Mouse (Mus musculus) intestine, embryonic 16.5 days (tissue): Measurements from ENCODE around the gene Rasd2. TPM values are rescaled to one million over a fixed set of nuclear protein-coding genes. Genes with fewer than 3 reads are reported as not detected.

Source experiments
- ATAC-seq: fragments of 200-750 bp; cut with Nextera tagmentation; 2 replicates; pipeline ENCODE4 v1.8.0; 2017; ENCODE audit warnings: moderate TSS enrichment, moderate library complexity
- H3K27ac ChIP-seq: fragments of 300-500 bp; sonication (generic); 2 replicates; pipeline ENCODE4 v1.5.1; 2014; ENCODE audit warnings: mild to moderate bottlenecking, low read length
- H3K27me3 ChIP-seq: fragments of 300-500 bp; sonication (generic); replicated peaks from 2 replicates; pipeline ENCODE4 v1.6.1; 2014; ENCODE audit warnings: low read length, control low read depth, mixed read lengths; ENCODE audit not compliant: control insufficient read depth, insufficient read depth
- H3K36me3 ChIP-seq: fragments of 300-500 bp; sonication (generic); 2 replicates; pipeline ENCODE4 v1.6.1; 2014; ENCODE audit warnings: low read length, control low read depth; ENCODE audit not compliant: control insufficient read depth, insufficient read depth
- H3K4me1 ChIP-seq: fragments of 300-500 bp; sonication (generic); 2 replicates; pipeline ENCODE4 v1.6.1; 2014; ENCODE audit warnings: low read length, control low read depth, mixed read lengths; ENCODE audit not compliant: control insufficient read depth, insufficient read depth
- H3K4me2 ChIP-seq: fragments of 300-500 bp; sonication (generic); 2 replicates; pipeline ENCODE4 v1.6.1; 2014; ENCODE audit warnings: low read depth, low read length, control low read depth
- H3K4me3 ChIP-seq: fragments of 300-500 bp; sonication (generic); 2 replicates; pipeline ENCODE4 v1.5.1; 2014; ENCODE audit warnings: mild to moderate bottlenecking, low read length
- H3K9ac ChIP-seq: fragments of 300-500 bp; sonication (generic); 2 replicates; pipeline ENCODE4 v1.6.1; 2014; ENCODE audit warnings: low read depth, low read length
- H3K9me3 ChIP-seq: fragments of 300-500 bp; sonication (generic); 2 replicates; pipeline ENCODE4 v1.6.1; 2016; ENCODE audit warnings: low read length, control low read depth; ENCODE audit not compliant: control insufficient read depth
- WGBS: fragments of 180-500 bp; shearing (Covaris S2); extraction: QIAGEN DNeasy Blood & Tissue Kit; methylation state at CpG from one replicate; pipeline ENCODE4 v1.1.7; 2014; 5-methylcytosine and 5-hydroxymethylcytosine counted together
- polyA plus RNA-seq: library from polyadenylated mRNA; unstranded; fragments of >200 nt; fragmentation: Nextera tagmentation; extraction: Ambion mirVana; gene quantifications from 2 replicates; pipeline ENCODE4 v1.2.1, GENCODE M21; 2015

Rasd2 gene
- polyA plus RNA-seq, 1 experiment from 2014 or later = 1.8 TPM

- ATAC-seq = peak; percentile 41
- Histone ChIP-seq H3K4me2 (no peak overlapping the region), H3K36me3 (no peaks in the 10 kb centered on the region), H3K4me1 (peaks cover 15% of the 10 kb centered on the region), H3K27me3 (peaks cover 33% of the 10 kb centered on the region), H3K27ac (no peak overlapping the region), H3K9ac (no peak overlapping the region), H3K4me3 (no peak overlapping the region), H3K9me3 (no peaks in the 10 kb centered on the region)
- 6% methylated on average over 5 of the region's 5 CpGs for WGBS
Observed at GRCm38 (mm10) chr8:75215931-75216330, 2.2 kb downstream of the Rasd2 start.

GRCm38 (mm10) chr8:75216886-75217285, 3.1 kb downstream of the Rasd2 start:
- Histone ChIP-seq H3K4me3 (no peak overlapping the region), H3K27me3 (peaks cover 29% of the 10 kb centered on the region), H3K4me1 (peaks cover 15% of the 10 kb centered on the region), H3K4me2 (no peak overlapping the region), H3K9ac (no peak overlapping the region), H3K9me3 (no peaks in the 10 kb centered on the region), H3K27ac (no peak overlapping the region), H3K36me3 (no peaks in the 10 kb centered on the region)
- no peak for ATAC-seq
- 84% methylated on average over 8 of the region's 8 CpGs for WGBS

DNA sequence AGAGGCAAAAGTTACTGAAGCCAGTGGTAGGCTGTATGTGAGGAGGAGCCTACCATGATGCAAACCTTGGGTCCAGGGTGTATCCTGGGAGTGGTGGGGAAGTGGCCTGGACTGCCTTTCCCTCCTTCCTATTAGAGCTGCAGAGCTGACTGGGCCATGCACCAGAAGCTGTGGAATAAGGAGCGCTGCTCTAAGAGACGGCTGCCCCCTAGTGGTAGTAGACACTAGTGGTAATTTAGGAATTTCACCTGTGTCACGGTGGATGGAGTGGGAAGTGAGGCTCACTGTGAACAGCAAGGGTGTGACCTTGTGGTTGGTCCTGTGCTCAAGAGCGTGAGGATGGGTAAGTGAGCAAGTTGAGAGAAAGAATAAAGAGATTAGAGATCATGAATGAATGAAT, 4.2 kb downstream of the Rasd2 start:
- Histone ChIP-seq H3K9me3 (no peaks in the 10 kb centered on the region), H3K9ac (no peak overlapping the region), H3K4me2 (no peak overlapping the region), H3K27me3 (peaks cover 23% of the 10 kb centered on the region), H3K27ac (no peak overlapping the region), H3K36me3 (no peaks in the 10 kb centered on the region), H3K4me1 (peaks cover 13% of the 10 kb centered on the region), H3K4me3 (no peak overlapping the region)
- 6% methylated on average over 4 of the region's 4 CpGs for WGBS
- peak; percentile 16 for ATAC-seq

GRCm38 (mm10) chr8:75219877-75220738, 6.4 kb downstream of the Rasd2 start:
- Histone ChIP-seq H3K36me3 (no peaks in the 10 kb centered on the region), H3K27ac (no peak overlapping the region), H3K4me2 (no peak overlapping the region), H3K9me3 (no peaks in the 10 kb centered on the region), H3K4me3 (no peak overlapping the region), H3K4me1 (peaks cover 3% of the 10 kb centered on the region; the same call in 1 of the 2 replicates), H3K9ac (no peak overlapping the region), H3K27me3 (peaks cover 5% of the 10 kb centered on the region; the same call in 1 of the 2 replicates)
- WGBS = 57% methylated on average over 5 of the region's 5 CpGs
- no peak for ATAC-seq

- no peak overlapping the region for H3K4me3 ChIP-seq
- H3K9ac ChIP-seq = no peak overlapping the region
- ATAC-seq = no peak
- no peak overlapping the region for H3K27ac ChIP-seq
- no peaks in the 10 kb centered on the region for H3K36me3 ChIP-seq
- H3K27me3 ChIP-seq = no peaks in the 10 kb centered on the region
- H3K4me1 ChIP-seq = peaks cover 3% of the 10 kb centered on the region; the same call in 1 of the 2 replicates
- H3K4me2 ChIP-seq = no peak overlapping the region
- no peaks in the 10 kb centered on the region for H3K9me3 ChIP-seq
- WGBS = 58% methylated on average over 5 of the region's 5 CpGs
Observed at GRCm38 (mm10) chr8:75222665-75223064, 8.9 kb downstream of the Rasd2 start.

DNA sequence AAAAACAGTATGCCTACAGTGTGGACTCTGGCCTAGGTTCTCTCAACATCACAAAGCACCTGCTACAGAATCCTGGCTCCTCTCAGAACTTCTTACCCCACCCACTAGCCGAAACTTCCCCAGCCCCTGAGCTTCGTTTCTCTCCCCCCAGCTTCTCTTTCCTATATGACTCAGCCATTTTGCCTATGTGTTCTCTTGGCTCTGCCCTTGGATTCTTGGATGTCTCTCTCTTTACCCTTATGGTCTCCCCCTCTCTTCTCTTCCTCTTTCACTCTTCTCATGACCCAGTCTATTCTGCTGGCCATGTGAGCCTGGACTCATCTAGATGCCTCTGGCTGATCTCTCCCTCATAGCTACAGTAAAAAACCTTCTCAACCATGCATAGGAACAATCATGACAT, 13.0 kb downstream of the Rasd2 start:
- no peaks in the 10 kb centered on the region for H3K36me3 ChIP-seq
- 69% methylated on average over 2 of the region's 2 CpGs for WGBS
- H3K4me3 ChIP-seq = no peak overlapping the region
- H3K9ac ChIP-seq = no peak overlapping the region
- H3K4me2 ChIP-seq = no peak overlapping the region
- no peak for ATAC-seq
- H3K4me1 ChIP-seq = peaks cover 3% of the 10 kb centered on the region; the same call in 1 of the 2 replicates
- H3K9me3 ChIP-seq = no peaks in the 10 kb centered on the region
- H3K27ac ChIP-seq = no peak overlapping the region
- no peaks in the 10 kb centered on the region for H3K27me3 ChIP-seq

- Histone ChIP-seq H3K4me1 (no peaks in the 10 kb centered on the region), H3K36me3 (no peaks in the 10 kb centered on the region), H3K27me3 (no peaks in the 10 kb centered on the region), H3K27ac (no peak overlapping the region), H3K4me2 (no peak overlapping the region), H3K4me3 (no peak overlapping the region), H3K9me3 (no peaks in the 10 kb centered on the region), H3K9ac (no peak overlapping the region)
- ATAC-seq = no peak
- 59% methylated on average over 4 of the region's 4 CpGs for WGBS
Observed at GRCm38 (mm10) chr8:75233915-75234554, 20.3 kb downstream of the Rasd2 start.

DNA sequence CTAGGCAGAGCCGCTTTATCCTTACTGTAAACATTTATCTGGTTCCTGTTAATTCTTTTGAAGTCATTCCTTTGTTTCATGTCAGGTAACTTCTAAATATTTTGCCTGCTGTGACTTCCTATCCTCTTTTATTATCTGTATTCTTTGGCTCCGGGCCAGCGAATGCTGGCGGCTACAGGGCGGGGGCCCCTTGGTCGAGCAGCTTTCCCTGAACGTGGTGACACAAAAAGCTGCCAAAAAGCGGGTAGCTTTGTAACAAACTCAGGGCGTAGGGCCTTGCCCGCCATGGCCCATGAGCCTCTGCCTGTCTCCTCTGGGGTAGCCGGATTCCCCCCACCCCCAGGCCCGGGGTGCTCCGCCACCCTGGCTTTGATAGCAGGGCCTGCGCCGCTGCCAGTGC, 33.6 kb downstream of the Rasd2 start:
- H3K27me3 ChIP-seq = no peaks in the 10 kb centered on the region
- no peaks in the 10 kb centered on the region for H3K4me1 ChIP-seq
- H3K4me3 ChIP-seq = no peak overlapping the region
- H3K9ac ChIP-seq = no peak overlapping the region
- no peaks in the 10 kb centered on the region for H3K36me3 ChIP-seq
- H3K27ac ChIP-seq = no peak overlapping the region
- ATAC-seq = no peak
- 89% methylated on average over 15 of the region's 15 CpGs for WGBS
- peaks cover 6% of the 10 kb centered on the region for H3K9me3 ChIP-seq
- no peak overlapping the region for H3K4me2 ChIP-seq

GRCm38 (mm10) chr8:75249186-75249585, 35.4 kb downstream of the Rasd2 start:
- Histone ChIP-seq H3K27me3 (no peaks in the 10 kb centered on the region), H3K9ac (no peak overlapping the region), H3K4me1 (no peaks in the 10 kb centered on the region), H3K4me3 (no peak overlapping the region), H3K9me3 (peaks cover 6% of the 10 kb centered on the region), H3K36me3 (no peaks in the 10 kb centered on the region), H3K27ac (no peak overlapping the region), H3K4me2 (no peak overlapping the region)
- 96% methylated on average over 4 of the region's 4 CpGs for WGBS
- ATAC-seq = no peak
